Mouse (Mus musculus) liver, adult 2 months (tissue): ENCODE data around the gene Epb41l1. TPM values are rescaled to one million over a fixed set of nuclear protein-coding genes. Genes with fewer than 3 reads are reported as not detected.

Source experiments
- DNase-seq: peaks from one replicate; pipeline ENCODE4 v3.0.0-alpha.2; 2011; ENCODE audit warnings: low read depth, low spot score; ENCODE audit errors: extremely low read depth
- H3K27ac ChIP-seq: fragments of 200-500 bp; replicated peaks from 2 replicates; pipeline ENCODE4 v1.5.1; 2012; ENCODE audit warnings: low read depth, mild to moderate bottlenecking, control low read depth, inconsistent platforms, low read length; ENCODE audit not compliant: insufficient read depth
- H3K27me3 ChIP-seq: fragments of 200-500 bp; 2 replicates; pipeline ENCODE4 v1.6.1; 2012; ENCODE audit warnings: mild to moderate bottlenecking, moderate library complexity, low read length, inconsistent platforms; ENCODE audit not compliant: control insufficient read depth, insufficient read depth
- H3K36me3 ChIP-seq: fragments of 200-500 bp; 2 replicates; pipeline ENCODE4 v1.6.1; 2012; ENCODE audit warnings: low read length, inconsistent platforms; ENCODE audit not compliant: control insufficient read depth, insufficient read depth
- H3K4me1 ChIP-seq: fragments of 200-500 bp; 2 replicates; pipeline ENCODE4 v1.6.1; 2011; ENCODE audit warnings: low read length; ENCODE audit not compliant: control insufficient read depth, insufficient read depth
- H3K4me3 ChIP-seq: fragments of 200-500 bp; 2 replicates; pipeline ENCODE4 v1.5.1; 2011; ENCODE audit warnings: low read depth, mild to moderate bottlenecking, control low read depth, low read length, moderate library complexity; ENCODE audit not compliant: insufficient read depth
- H3K79me2 ChIP-seq: fragments of 200-500 bp; 2 replicates; pipeline ENCODE4 v1.6.1; 2012; ENCODE audit warnings: inconsistent platforms, mild to moderate bottlenecking, low read length, moderate library complexity; ENCODE audit not compliant: control insufficient read depth, insufficient read depth
- H3K9ac ChIP-seq: fragments of 200-500 bp; 2 replicates; pipeline ENCODE4 v1.6.1; 2012; ENCODE audit warnings: low read depth, mild to moderate bottlenecking, control low read depth, inconsistent platforms, low read length
- CTCF ChIP-seq: fragments of 200-500 bp; IDR thresholded peaks from 2 replicates; pipeline ENCODE4 v1.5.1; 2011; ENCODE audit warnings: low read depth, low read length, control low read depth
- POLR2A ChIP-seq: fragments of 200-500 bp; IDR thresholded peaks from 2 replicates; pipeline ENCODE4 v1.6.1; 2011; ENCODE audit warnings: low read length, control low read depth; ENCODE audit not compliant: insufficient read depth; ENCODE audit errors: extremely low read depth
- WGBS: fragments of 180-500 bp; shearing (Covaris S2); methylation state at CpG from one replicate; pipeline ENCODE4 v1.1.7; 2018; 5-methylcytosine and 5-hydroxymethylcytosine counted together
- polyA plus RNA-seq: library from polyadenylated mRNA; depleted of rRNA; stranded (reverse); fragments of >200 nt; gene quantifications from 2 replicates; pipeline ENCODE4 v1.2.3, GENCODE M21; 2012
- total RNA-seq: library from RNA; depleted of rRNA; stranded (reverse); fragments of >200 nt; gene quantifications from 2 replicates; pipeline ENCODE4 v1.2.3, GENCODE M21; 2014

Gene Epb41l1
- total and polyA plus RNA-seq, 2 experiments, result 1.1 to 1.2 TPM

GRCm38 (mm10) chr2:156540991-156541390 lies 120.3 kb downstream of the Epb41l1 start:
- H3K9ac ChIP-seq, result no peak overlapping the region
- no peak overlapping the region for H3K4me3 ChIP-seq
- DNase-seq, result no peak
- WGBS, result 89% methylated on average over 7 of the region's 7 CpGs
- H3K27ac ChIP-seq, result no peak overlapping the region
- TF ChIP-seq POLR2A, result no peak
- no peak for TF ChIP-seq CTCF
- H3K4me1 ChIP-seq, result no peaks in the 10 kb centered on the region
- no peaks in the 10 kb centered on the region for H3K36me3 ChIP-seq
- H3K79me2 ChIP-seq, result no peaks in the 10 kb centered on the region
- H3K27me3 ChIP-seq, result no peaks in the 10 kb centered on the region

DNA sequence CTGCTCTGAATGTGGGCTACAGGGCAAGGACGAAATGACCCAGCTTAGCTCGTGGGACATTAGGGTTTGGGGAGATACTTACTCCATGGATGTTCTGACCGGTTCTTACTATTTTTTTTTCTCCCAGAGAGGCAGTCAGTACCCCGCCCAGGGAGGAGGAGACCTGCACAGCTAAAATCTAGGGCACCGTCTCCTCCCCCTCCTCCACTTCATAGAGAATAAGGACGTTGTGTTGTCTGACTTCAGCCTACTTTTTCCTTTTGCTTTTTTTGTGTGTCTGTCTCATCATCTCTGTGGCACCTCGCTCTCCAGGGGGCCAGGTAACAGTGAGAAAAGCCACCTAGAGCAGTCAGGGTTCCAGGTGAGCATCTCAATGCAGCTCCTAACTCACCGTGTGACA lies 121.7 kb downstream of the Epb41l1 start:
- Histone ChIP-seq H3K27me3 (no peaks in the 10 kb centered on the region), H3K79me2 (peaks cover 3% of the 10 kb centered on the region; the same call in 1 of the 2 replicates), H3K4me3 (no peak overlapping the region), H3K4me1 (no peaks in the 10 kb centered on the region; the same call in 1 of the 2 replicates), H3K27ac (no peak overlapping the region), H3K9ac (no peak overlapping the region), H3K36me3 (no peaks in the 10 kb centered on the region)
- no peak for DNase-seq
- TF ChIP-seq CTCF (no peak), POLR2A (no peak)
- WGBS, result 77% methylated on average over 8 of the region's 8 CpGs

- Histone ChIP-seq H3K36me3 (no peaks in the 10 kb centered on the region), H3K79me2 (peaks cover 3% of the 10 kb centered on the region; the same call in 1 of the 2 replicates), H3K9ac (no peak overlapping the region), H3K4me3 (no peak overlapping the region), H3K4me1 (peaks cover 2% of the 10 kb centered on the region), H3K27ac (no peak overlapping the region), H3K27me3 (no peaks in the 10 kb centered on the region)
- no peak for DNase-seq
- TF ChIP-seq POLR2A (no peak), CTCF (no peak)
- WGBS, result 82% methylated on average over 3 of the region's 3 CpGs
Measured at GRCm38 (mm10) chr2:156543804-156544203, 123.1 kb downstream of the Epb41l1 start.

- Histone ChIP-seq H3K4me1 (peaks cover 2% of the 10 kb centered on the region), H3K79me2 (peaks cover 10% of the 10 kb centered on the region; the same call in 1 of the 2 replicates), H3K27ac (peak within 1 kb of the TSS; percentile 53), H3K4me3 (peak within 1 kb of the TSS; percentile 87), H3K36me3 (peaks cover 9% of the 10 kb centered on the region; the same call in 1 of the 2 replicates), H3K9ac (peak within 1 kb of the TSS; percentile 87), H3K27me3 (no peaks in the 10 kb centered on the region)
- WGBS, result 4% methylated on average over 39 of the region's 39 CpGs
- TF ChIP-seq CTCF, result no peak
- peak; percentile 65 for TF ChIP-seq POLR2A
- DNase-seq, result peak; percentile 73
Measured at GRCm38 (mm10) chr2:156547123-156547891, 126.6 kb downstream of the Epb41l1 start, which contains the start of gene Aar2. Gene Aar2 (plus strand): TSS chr2:156547584.

- Histone ChIP-seq H3K27me3 (no peaks in the 10 kb centered on the region), H3K9ac (no peak overlapping the region), H3K4me3 (no peak overlapping the region), H3K36me3 (peaks cover 35% of the 10 kb centered on the region), H3K27ac (no peak overlapping the region), H3K4me1 (peaks cover 2% of the 10 kb centered on the region), H3K79me2 (peaks cover 9% of the 10 kb centered on the region; the same call in 1 of the 2 replicates)
- DNase-seq, result no peak
- WGBS, result 97% methylated on average over 4 of the region's 4 CpGs
- TF ChIP-seq CTCF, result no peak
- TF ChIP-seq POLR2A, result no peak
Measured at GRCm38 (mm10) chr2:156552421-156552820, 131.7 kb downstream of the Epb41l1 start.

DNA sequence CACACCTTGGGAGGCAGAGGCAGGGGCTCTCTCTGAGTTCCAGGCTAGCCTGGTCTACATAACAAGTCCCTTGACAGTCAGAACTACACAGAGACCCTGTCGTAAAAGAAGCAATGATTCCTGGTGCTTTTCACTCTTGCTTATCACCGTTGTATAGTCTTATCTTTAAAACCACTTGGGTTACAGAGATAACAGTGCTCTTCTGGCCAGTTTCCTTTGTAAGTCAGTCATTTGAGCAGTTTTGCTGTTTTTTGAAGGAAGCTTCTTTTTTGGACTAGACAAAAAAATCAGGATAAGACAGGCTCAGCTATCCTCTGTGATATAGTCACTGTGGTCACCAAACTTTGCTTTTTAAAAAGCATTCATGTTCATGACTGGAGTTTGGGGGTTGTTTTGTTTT lies 141.1 kb downstream of the Epb41l1 start:
- Histone ChIP-seq H3K4me3 (no peak overlapping the region), H3K9ac (no peak overlapping the region), H3K79me2 (no peaks in the 10 kb centered on the region), H3K36me3 (peaks cover 33% of the 10 kb centered on the region), H3K27me3 (no peaks in the 10 kb centered on the region), H3K4me1 (peaks cover 2% of the 10 kb centered on the region; the same call in 1 of the 2 replicates), H3K27ac (no peak overlapping the region)
- no peak for DNase-seq
- TF ChIP-seq CTCF, result no peak
- TF ChIP-seq POLR2A, result no peak
- WGBS, result 59% methylated on average over 2 of the region's 2 CpGs
